Mouse (Mus musculus) liver, adult 2 months (tissue): ENCODE measurements at regions not wholly inside any gene's neighbourhood (a gene's known extent, or its start where the extent isn't known, plus 50 kb on each side); places are given as distances from the start of the nearest gene placed in this dataset.

Source experiments
- CTCF ChIP-seq: fragments of 200-500 bp; IDR thresholded peaks from 2 replicates; pipeline ENCODE4 v1.5.1; 2011; ENCODE audit warnings: low read depth, low read length, control low read depth
- POLR2A ChIP-seq: fragments of 200-500 bp; IDR thresholded peaks from 2 replicates; pipeline ENCODE4 v1.6.1; 2011; ENCODE audit warnings: low read length, control low read depth; ENCODE audit not compliant: insufficient read depth; ENCODE audit errors: extremely low read depth

- TF ChIP-seq CTCF (no peak), POLR2A (no peak)
Measured at GRCm38 (mm10) chr12:86814740-86815139, 69.9 kb downstream of the Irf2bpl start.
